Mouse (Mus musculus) CH12.LX (cell line): ENCODE data around the gene Nfic. TPM values are rescaled to one million over a fixed set of nuclear protein-coding genes. Genes with fewer than 3 reads are reported as not detected.
A peak's percentile ranks its signal among the peaks of the same experiment; 100 is the strongest.

ENCODE experiments used
- DNase-seq: peaks from one replicate; pipeline ENCODE4 v3.0.0-alpha.2; 2013; ENCODE audit errors: extremely low read depth
- H3K27ac ChIP-seq: 2 replicates; pipeline ENCODE4 v1.5.1; 2012; ENCODE audit warnings: low read depth, mild to moderate bottlenecking, control low read depth, moderate library complexity; ENCODE audit not compliant: insufficient read depth
- H3K27me3 ChIP-seq: replicated peaks from 2 replicates; pipeline ENCODE3; 2012; ENCODE audit warnings: inconsistent platforms
- H3K36me3 ChIP-seq, 2 experiments: replicated peaks in 1 of 2; 2 replicates each; pipeline versions ENCODE3 to v1.6.1; 2012; ENCODE audit warnings: inconsistent platforms in 1 of 2, low read length in 1 of 2, mild to moderate bottlenecking in 1 of 2, mixed read lengths in 1 of 2, moderate library complexity in 1 of 2; ENCODE audit not compliant: control insufficient read depth in 1 of 2, insufficient read depth in 1 of 2
- H3K4me1 ChIP-seq, 2 experiments: 2 replicates each; pipeline ENCODE4 v1.6.1; 2012; ENCODE audit warnings: inconsistent platforms in 1 of 2, moderate library complexity in 1 of 2; ENCODE audit not compliant: insufficient read depth in 2 of 2, control insufficient read depth in 1 of 2
- H3K4me2 ChIP-seq: 2 replicates; pipeline ENCODE4 v1.6.1; 2012; ENCODE audit warnings: low read depth, mild to moderate bottlenecking, control low read depth; ENCODE audit not compliant: poor library complexity, insufficient read depth, severe bottlenecking
- H3K4me3 ChIP-seq, 3 experiments: fragments of 150-350 bp in 1 of 3; sonication (generic) in 1 of 3; replicated peaks in 1 of 3; 2 replicates each; pipeline versions ENCODE3 to v1.5.1; 2011 to 2012; ENCODE audit warnings: low read depth in 2 of 3, low read length in 2 of 3, mild to moderate bottlenecking in 2 of 3, moderate library complexity in 2 of 3, control low read depth in 1 of 3, improper control_type of control experiment in 1 of 3, inconsistent platforms in 1 of 3, mixed read lengths in 1 of 3; ENCODE audit not compliant: poor library complexity in 1 of 3
- H3K79me2 ChIP-seq: replicated peaks from 2 replicates; pipeline ENCODE4 v1.6.1; 2012; ENCODE audit warnings: mild to moderate bottlenecking, moderate library complexity; ENCODE audit not compliant: control insufficient read depth, poor library complexity, insufficient read depth, severe bottlenecking; ENCODE audit errors: extremely low read depth
- H3K9ac ChIP-seq: 2 replicates; pipeline ENCODE4 v1.6.1; 2012; ENCODE audit warnings: low read depth, mild to moderate bottlenecking, control low read depth, moderate library complexity; ENCODE audit not compliant: insufficient read depth
- H3K9me3 ChIP-seq: replicated peaks from 2 replicates; pipeline ENCODE3; 2012; ENCODE audit warnings: low read length, inconsistent platforms, mixed read lengths
- BHLHE40 ChIP-seq: IDR thresholded peaks from 2 replicates; pipeline ENCODE4 v1.6.1; 2011; ENCODE audit warnings: mild to moderate bottlenecking, low read depth, low read length, improper control_type of control experiment
- CHD1 ChIP-seq: IDR thresholded peaks from 2 replicates; pipeline ENCODE4 v1.6.1; 2012; ENCODE audit warnings: low read depth, low read length, improper control_type of control experiment, inconsistent platforms
- CHD2 ChIP-seq: IDR thresholded peaks from 2 replicates; pipeline ENCODE4 v1.6.1; 2011; ENCODE audit warnings: low read length, improper control_type of control experiment
- CTCF ChIP-seq, 2 experiments: IDR thresholded peaks in 1 of 2; conservative IDR thresholded peaks in 1 of 2; 2 replicates each; pipeline ENCODE4 v1.5.1; 2011 to 2012; ENCODE audit warnings: low read depth in 2 of 2, low read length in 2 of 2, improper control_type of control experiment in 1 of 2, inconsistent platforms in 1 of 2, mild to moderate bottlenecking in 1 of 2, moderate library complexity in 1 of 2
- E2F4 ChIP-seq: IDR thresholded peaks from 2 replicates; pipeline ENCODE4 v1.6.1; 2011; ENCODE audit warnings: low read depth, low read length, improper control_type of control experiment; ENCODE audit not compliant: insufficient replicate concordance
- ELF1 ChIP-seq: IDR thresholded peaks from 2 replicates; pipeline ENCODE4 v1.6.1; 2014; ENCODE audit warnings: low read depth, mild to moderate bottlenecking, inconsistent platforms, low read length, improper control_type of control experiment
- EP300 ChIP-seq: IDR thresholded peaks from 2 replicates; pipeline ENCODE4 v1.6.1; 2011; ENCODE audit warnings: low read length, improper control_type of control experiment
- ETS1 ChIP-seq: conservative IDR thresholded peaks from 2 replicates; pipeline ENCODE4 v1.6.1; 2012; ENCODE audit warnings: low read depth, mild to moderate bottlenecking, inconsistent platforms, low read length, improper control_type of control experiment, moderate library complexity
- GABPA ChIP-seq: IDR thresholded peaks from 2 replicates; pipeline ENCODE4 v1.6.1; 2012; ENCODE audit warnings: low read depth, low read length, improper control_type of control experiment, inconsistent platforms; ENCODE audit not compliant: insufficient replicate concordance
- HCFC1 ChIP-seq: IDR thresholded peaks from 2 replicates; pipeline ENCODE4 v1.6.1; 2012; ENCODE audit warnings: low read depth, mild to moderate bottlenecking, inconsistent platforms, low read length, improper control_type of control experiment
- IRF4 ChIP-seq: IDR thresholded peaks from 2 replicates; pipeline ENCODE4 v1.6.1; 2014; ENCODE audit warnings: low read depth, mild to moderate bottlenecking, inconsistent platforms, low read length, improper control_type of control experiment
- JUN ChIP-seq: IDR thresholded peaks from 2 replicates; pipeline ENCODE4 v1.6.1; 2011; ENCODE audit warnings: low read depth, mild to moderate bottlenecking, low read length, improper control_type of control experiment, moderate library complexity; ENCODE audit not compliant: insufficient read depth
- JUND ChIP-seq: conservative IDR thresholded peaks from 2 replicates; pipeline ENCODE4 v1.6.1; 2011; ENCODE audit warnings: low read depth, low read length, improper control_type of control experiment
- KAT2A ChIP-seq: IDR thresholded peaks from 2 replicates; pipeline ENCODE4 v1.6.1; 2012; ENCODE audit warnings: low read length, improper control_type of control experiment, inconsistent platforms; ENCODE audit not compliant: insufficient replicate concordance
- MAFK ChIP-seq: IDR thresholded peaks from 2 replicates; pipeline ENCODE4 v1.6.1; 2011; ENCODE audit warnings: low read length, improper control_type of control experiment; ENCODE audit not compliant: insufficient replicate concordance
- MAX ChIP-seq: IDR thresholded peaks from 2 replicates; pipeline ENCODE4 v1.6.1; 2011; ENCODE audit warnings: low read length, improper control_type of control experiment
- MAZ ChIP-seq: IDR thresholded peaks from 2 replicates; pipeline ENCODE4 v1.6.1; 2012; ENCODE audit warnings: low read depth, mild to moderate bottlenecking, inconsistent platforms, low read length, improper control_type of control experiment, moderate library complexity
- MEF2A ChIP-seq: IDR thresholded peaks from 2 replicates; pipeline ENCODE4 v1.6.1; 2014; ENCODE audit warnings: low read depth, mild to moderate bottlenecking, inconsistent platforms, low read length, improper control_type of control experiment, borderline replicate concordance
- MXI1 ChIP-seq: IDR thresholded peaks from 2 replicates; pipeline ENCODE4 v1.6.1; 2011; ENCODE audit warnings: mild to moderate bottlenecking, low read depth, low read length, improper control_type of control experiment
- MYC ChIP-seq: IDR thresholded peaks from 2 replicates; pipeline ENCODE4 v1.6.1; 2011; ENCODE audit warnings: low read depth, mild to moderate bottlenecking, improper control_type of control experiment, low read length
- NELFE ChIP-seq: IDR thresholded peaks from 2 replicates; pipeline ENCODE4 v1.6.1; 2011; ENCODE audit warnings: low read depth, low read length, improper control_type of control experiment
- NRF1 ChIP-seq: IDR thresholded peaks from 2 replicates; pipeline ENCODE4 v1.6.1; 2014; ENCODE audit warnings: low read depth, mild to moderate bottlenecking, inconsistent platforms, low read length, improper control_type of control experiment, moderate library complexity
- PAX5 ChIP-seq: IDR thresholded peaks from 2 replicates; pipeline ENCODE4 v1.6.1; 2012; ENCODE audit warnings: low read length, inconsistent platforms, mixed read lengths
- POLR2A ChIP-seq: IDR thresholded peaks from 2 replicates; pipeline ENCODE4 v1.6.1; 2011; ENCODE audit warnings: low read depth, mild to moderate bottlenecking, improper control_type of control experiment, low read length
- POLR2AphosphoS2 ChIP-seq: IDR thresholded peaks from 2 replicates; pipeline ENCODE4 v1.6.1; 2011; ENCODE audit warnings: low read depth, low read length, improper control_type of control experiment
- RAD21 ChIP-seq: IDR thresholded peaks from 2 replicates; pipeline ENCODE4 v1.6.1; 2011; ENCODE audit warnings: low read depth, mild to moderate bottlenecking, low read length, improper control_type of control experiment, moderate library complexity
- RCOR1 ChIP-seq: conservative IDR thresholded peaks from 2 replicates; pipeline ENCODE4 v1.6.1; 2012; ENCODE audit warnings: low read depth, mild to moderate bottlenecking, inconsistent platforms, low read length, improper control_type of control experiment
- SIN3A ChIP-seq: IDR thresholded peaks from 2 replicates; pipeline ENCODE4 v1.6.1; 2012; ENCODE audit warnings: low read length, improper control_type of control experiment, inconsistent platforms
- SMC3 ChIP-seq: IDR thresholded peaks from 2 replicates; pipeline ENCODE4 v1.6.1; 2011; ENCODE audit warnings: low read depth, low read length, improper control_type of control experiment
- TBP ChIP-seq: conservative IDR thresholded peaks from 2 replicates; pipeline ENCODE4 v1.6.1; 2011; ENCODE audit warnings: low read depth, low read length, improper control_type of control experiment
- TCF12 ChIP-seq: IDR thresholded peaks from 2 replicates; pipeline ENCODE4 v1.6.1; 2014; ENCODE audit warnings: low read depth, mild to moderate bottlenecking, inconsistent platforms, low read length, improper control_type of control experiment
- UBTF ChIP-seq: IDR thresholded peaks from 2 replicates; pipeline ENCODE4 v1.6.1; 2012; ENCODE audit warnings: low read depth, mild to moderate bottlenecking, inconsistent platforms, low read length, improper control_type of control experiment, moderate library complexity
- USF1 ChIP-seq: IDR thresholded peaks from 2 replicates; pipeline ENCODE4 v1.6.1; 2014; ENCODE audit warnings: low read depth, mild to moderate bottlenecking, inconsistent platforms, low read length, improper control_type of control experiment
- USF2 ChIP-seq: conservative IDR thresholded peaks from 2 replicates; pipeline ENCODE4 v1.6.1; 2011; ENCODE audit warnings: low read depth, low read length, improper control_type of control experiment
- ZC3H11A ChIP-seq: IDR thresholded peaks from 2 replicates; pipeline ENCODE4 v1.6.1; 2012; ENCODE audit warnings: low read depth, mild to moderate bottlenecking, inconsistent platforms, low read length, improper control_type of control experiment
- ZKSCAN1 ChIP-seq: IDR thresholded peaks from 2 replicates; pipeline ENCODE4 v1.6.1; 2012; ENCODE audit warnings: low read depth, inconsistent platforms, low read length, improper control_type of control experiment, borderline replicate concordance
- ZMIZ1 ChIP-seq: IDR thresholded peaks from 2 replicates; pipeline ENCODE4 v1.6.1; 2012; ENCODE audit warnings: low read depth, mild to moderate bottlenecking, inconsistent platforms, low read length, improper control_type of control experiment
- ZNF384 ChIP-seq: IDR thresholded peaks from 2 replicates; pipeline ENCODE4 v1.6.1; 2012; ENCODE audit warnings: low read depth, low read length, improper control_type of control experiment, inconsistent platforms
- dilution Hi-C: fragments of 300-500 bp; cut with MboI; formaldehyde crosslinking; loops from 2 replicates; pipeline ENCODE4 v1.14.3; 2020; ENCODE audit warnings: low sequenced_read_pairs; ENCODE audit not compliant: extremely low pct_unique_long_range_greater_than_20kb, extremely low pct_ligation_motif_present
- in situ Hi-C: fragments of 300-500 bp; cut with MboI; formaldehyde crosslinking; loops from 3 replicates; pipeline ENCODE4 v1.14.3; 2019; ENCODE audit warnings: low sequenced_read_pairs, low pct_ligation_motif_present, low pct_unique_long_range_greater_than_20kb, mixed read lengths
- polyA plus RNA-seq: library from polyadenylated mRNA; unstranded; fragments of >175 nt; gene quantifications from 2 replicates; pipeline ENCODE4 v1.2.1, GENCODE M21; 2012; ENCODE audit warnings: low read depth; ENCODE audit not compliant: insufficient read length
- total RNA-seq, 2 experiments: library from RNA; depleted of rRNA; stranded (reverse); fragments of 300-350 nt in 1 of 2; fragments of >200 nt in 1 of 2; gene quantifications; 2 replicates each; pipeline ENCODE4 v1.2.3; 2012 to 2014

The Nfic gene
- total and polyA plus RNA-seq, 3 experiments, result 0.07 to 4.7 (median 4.0) TPM

GRCm38 (mm10) chr10:81429092-81429491, 26.3 kb downstream of the Nfic start:
- Histone ChIP-seq H3K4me1 (peaks cover 39 to 66% of the 10 kb centered on the region in 2 experiments), H3K36me3 (no peaks in the 10 kb centered on the region), H3K9me3 (no peaks in the 10 kb centered on the region), H3K4me2 (0 out of 2 replicates have a peak overlapping the region, but pooled peaks have one; percentile 3), H3K9ac (no peak overlapping the region), H3K79me2 (peaks cover 21% of the 10 kb centered on the region), H3K4me3 (peak overlapping the region in 1 of 3 experiments; percentile 0), H3K27ac (peak overlapping the region; percentile 95), H3K27me3 (peaks cover 36% of the 10 kb centered on the region)
- in situ Hi-C loops (no loop called here), dilution Hi-C loops (no loop called here)
- TF ChIP-seq RCOR1 (peak; percentile 51; the same call in 1 of the 2 replicates), HCFC1 (no peak), MAX (0 out of 2 replicates have a peak, but pooled peaks have one; percentile 33), ELF1 (0 out of 2 replicates have a peak, but pooled peaks have one; percentile 3), MAFK (no peak), UBTF (no peak), BHLHE40 (no peak), POLR2A (no peak), GABPA (no peak), MXI1 (no peak), MEF2A (peak; percentile 52; the same call in 1 of the 2 replicates), PAX5 (no peak), ETS1 (peak; percentile 89), CHD1 (no peak), E2F4 (no peak), NRF1 (no peak), JUND (no peak), IRF4 (peak; percentile 67; the same call in 1 of the 2 replicates), TBP (no peak), TCF12 (peak; percentile 64; the same call in 1 of the 2 replicates), JUN (no peak), EP300 (peak; percentile 62), NELFE (no peak; the same call in 1 of the 2 replicates), MAZ (0 out of 2 replicates have a peak, but pooled peaks have one; percentile 31), ZNF384 (no peak), USF2 (no peak), KAT2A (0 out of 2 replicates have a peak, but pooled peaks have one; percentile 30), CTCF (conservative IDR thresholded peaks at IDR 0.05 in 1 of 2, IDR thresholded peaks at IDR 0.05 in 1 of 2; ENCODE audit: low read depth in 2 of 2, low read length in 2 of 2) (no peak), SMC3 (no peak), POLR2AphosphoS2 (peak; percentile 16; the same call in 1 of the 2 replicates), CHD2 (peak; percentile 44; the same call in 1 of the 2 replicates), ZMIZ1 (no peak), ZKSCAN1 (no peak), USF1 (no peak), RAD21 (no peak), SIN3A (no peak; the same call in 1 of the 2 replicates), MYC (no peak), ZC3H11A (no peak)
- DNase-seq, result peak; percentile 66
